Mouse (Mus musculus) liver, adult 2 months (tissue): ENCODE data around the gene Sytl1.

Source experiments
- CTCF ChIP-seq: fragments of 200-500 bp; IDR thresholded peaks from 2 replicates; pipeline ENCODE4 v1.5.1; 2011; ENCODE audit warnings: low read depth, low read length, control low read depth
- POLR2A ChIP-seq: fragments of 200-500 bp; IDR thresholded peaks from 2 replicates; pipeline ENCODE4 v1.6.1; 2011; ENCODE audit warnings: low read length, control low read depth; ENCODE audit not compliant: insufficient read depth; ENCODE audit errors: extremely low read depth

- TF ChIP-seq CTCF = no peak
- no peak for TF ChIP-seq POLR2A
Measured at GRCm38 (mm10) chr4:133226073-133226472, 36.8 kb downstream of the Sytl1 start.
